Comparison of ENCODE assay signal across 17 mouse cellular contexts in the genomic region with DNA sequence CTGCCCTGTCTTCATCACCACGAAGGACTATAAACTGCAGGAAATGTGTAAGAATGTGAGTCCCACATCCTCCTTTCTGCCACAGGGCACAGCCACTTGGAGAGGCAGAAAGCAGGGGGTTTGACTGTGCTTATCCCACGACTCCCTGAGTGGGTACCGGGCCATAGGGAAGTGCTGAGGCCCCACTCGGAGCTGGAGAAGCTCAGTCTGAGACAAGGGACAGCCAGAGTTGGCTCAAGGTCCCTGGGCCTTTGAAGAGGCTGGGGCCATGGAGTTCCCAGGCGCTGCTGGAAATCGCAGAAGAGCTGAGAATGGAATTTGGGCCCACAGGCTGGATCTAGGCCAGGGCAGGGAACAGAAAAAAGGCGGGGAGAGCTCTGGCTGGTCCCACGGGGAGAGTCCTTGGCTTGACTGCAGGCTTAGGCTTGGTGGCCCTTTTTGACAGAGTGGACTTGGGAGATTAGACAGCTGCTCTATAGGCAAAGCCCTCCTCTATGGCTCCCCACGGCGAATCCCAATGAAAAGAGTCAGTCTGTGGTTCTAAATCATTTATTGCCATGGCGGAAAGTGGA. TPM values are rescaled to one million over a fixed set of nuclear protein-coding genes. Genes with fewer than 3 reads are reported as not detected.
DNase-seq lines count a peak whose midpoint lies in the region; ATAC-seq and TF ChIP-seq lines count a peak whose summit lies in the region.
"Had no signal": no experiment of that assay in that cellular context is flagged by ENCODE, and none has a peak within 500 bp of the region (broad histone marks: within the 10 kb centered on the region; RNA-seq: fewer than 3 reads in every experiment).

No protein-coding gene starts in this region.

- no peaks in the 10 kb centered on the region for H3K4me1 ChIP-seq in lung, embryonic 16.5 days (replicated peaks; ENCODE audit: control insufficient read depth, insufficient read depth, low read length)
- H3K4me1 ChIP-seq: hindbrain, embryonic 10.5 days had no signal

- no peaks in the 10 kb centered on the region for H3K9me3 ChIP-seq in lung, embryonic 16.5 days (ENCODE audit: control insufficient read depth, low read length)
- H3K9me3 ChIP-seq: G1E; hindbrain, embryonic 10.5 days had no signal

- ATAC-seq in lung, embryonic 16.5 days (ENCODE audit: low read depth): peak; percentile 79

- no peak overlapping the region for H3K9ac ChIP-seq in lung, embryonic 16.5 days (ENCODE audit: low read length)

- H3K4me3 ChIP-seq in gastrocnemius, adult 2 months: no peak overlapping the region
- H3K4me3 ChIP-seq in lung, embryonic 16.5 days (ENCODE audit: low read length): no peak overlapping the region
- H3K4me3 ChIP-seq: hindbrain, embryonic 10.5 days; myocyte had no signal

- H3K36me3 ChIP-seq in lung, embryonic 16.5 days (ENCODE audit: control insufficient read depth, insufficient read depth, low read length): no peaks in the 10 kb centered on the region
- H3K36me3 ChIP-seq: G1E; hindbrain, embryonic 10.5 days had no signal

- no peaks in the 10 kb centered on the region for H3K27me3 ChIP-seq in lung, embryonic 16.5 days (ENCODE audit: control insufficient read depth, insufficient read depth, low read depth, low read length)

- no peak overlapping the region for H3K4me2 ChIP-seq in lung, embryonic 16.5 days (ENCODE audit: low read depth, low read length)

- intact Hi-C loops in gastrocnemius, adult 2 months (cut with DNase I): no loop called here
- intact Hi-C loops in heart, postnatal 14 days (cut with DNase I): no loop called here

- peak; percentile 24 for DNase-seq in gastrocnemius, adult 2 months
- DNase-seq in gastrocnemius, adult 8-10 months (ENCODE audit: low spot score in 2 of 2): no peak
- DNase-seq in lung, postnatal 36 days: no peak
- DNase-seq in adrenal gland, postnatal 14 days: peak; percentile 77
- peak; percentile 58 to 65 for DNase-seq in heart, postnatal 14 days
- DNase-seq in retina, embryonic 14.5 days (ENCODE audit: low spot score): no peak
- DNase-seq in yolk sac, embryonic 10.5 days (ENCODE audit: low spot score): no peak
- DNase-seq: kidney, adult 8-10 months; liver; retina, postnatal 1 day had no signal

- WGBS in lung, embryonic 16.5 days: 60% methylated on average over 11 of the region's 11 CpGs

- no peak for TF ChIP-seq CTCF in gastrocnemius, adult 2 months (IDR thresholded peaks at IDR 0.05)

- no peak overlapping the region for H3K27ac ChIP-seq in gastrocnemius, adult 2 months
- 0 out of 2 replicates have a peak overlapping the region, but pooled peaks have one; percentile 5 for H3K27ac ChIP-seq in lung, embryonic 16.5 days (ENCODE audit: low read length)
- H3K27ac ChIP-seq: hindbrain, embryonic 10.5 days had no signal

RNA-seq across cellular contexts. Expression of gene Wdr64, which starts 14.0 kb away (rescaled TPM):
- not detected for total RNA-seq in gastrocnemius, adult 2 months (2021)
- total RNA-seq in gastrocnemius, adult 8-10 months (2022): not detected
- polyA plus RNA-seq in lung, embryonic 16.5 days (2015; fragmentation: Nextera tagmentation; extraction: Ambion mirVana): not detected in 2 replicates
- total RNA-seq in adrenal gland, postnatal 14 days (2021): not detected in 2 replicates
- total RNA-seq in heart, postnatal 14 days (2021): not detected
- total RNA-seq: common myeloid progenitor, adult 5-6 weeks; megakaryocyte-erythroid progenitor cell, adult 5-6 weeks had no signal
- polyA plus RNA-seq: G1E; hindbrain, embryonic 10.5 days; myocyte; thymus, postnatal 0 days had no signal

RNA-seq across cellular contexts. Expression of gene Chml, which starts 19.7 kb away (rescaled TPM):
- total RNA-seq in gastrocnemius, adult 2 months (2021): 1 to 10 TPM; 3.0 to 3.4 TPM
- total RNA-seq in gastrocnemius, adult 8-10 months (2022): 1 to 10 TPM; 3.0 to 6.0 (median 3.7) TPM
- 2.6 TPM in 2 replicates for polyA plus RNA-seq in lung, embryonic 16.5 days (2015; fragmentation: Nextera tagmentation; extraction: Ambion mirVana)
- 6.6 and 7.2 TPM in 2 replicates for total RNA-seq in adrenal gland, postnatal 14 days (2021)
- 10 to 100 TPM; 12.1 to 13.3 TPM for total RNA-seq in heart, postnatal 14 days (2021)

RNA-seq across cellular contexts. Expression of gene Opn3, which starts 19.8 kb away (rescaled TPM):
- 1 to 10 TPM; 2.5 to 3.8 TPM for total RNA-seq in gastrocnemius, adult 2 months (2021)
- 1 to 10 TPM; 3.8 to 6.2 (median 5.0) TPM for total RNA-seq in gastrocnemius, adult 8-10 months (2022)
- polyA plus RNA-seq in lung, embryonic 16.5 days (2015; fragmentation: Nextera tagmentation; extraction: Ambion mirVana): 4.5 and 5.4 TPM in 2 replicates
- total RNA-seq in adrenal gland, postnatal 14 days (2021): 5.3 and 5.9 TPM in 2 replicates
- 1 to 10 TPM; 7.3 to 8.9 TPM for total RNA-seq in heart, postnatal 14 days (2021)
- total RNA-seq: common myeloid progenitor, adult 5-6 weeks had no signal

Comparison
In these comparisons a context has a peak if more than half of its experiments do, and no peak if none do; other contexts are left out.
1. DNase-seq: peak in gastrocnemius, adult 2 months (single experiment), adrenal gland, postnatal 14 days (single experiment) and heart, postnatal 14 days (2 of 2); none in gastrocnemius, adult 8-10 months (0 of 2), lung, postnatal 36 days (single experiment), retina, embryonic 14.5 days (single experiment) and yolk sac, embryonic 10.5 days (single experiment).